Mouse (Mus musculus) colon, adult 2 months (tissue): Measurements from ENCODE around the gene Mpp1. TPM values are rescaled to one million over a fixed set of nuclear protein-coding genes. Genes with fewer than 3 reads are reported as not detected.

Experiments
- polyA plus RNA-seq: library from polyadenylated mRNA; depleted of rRNA; stranded (reverse); fragments of >200 nt; gene quantifications from 2 replicates; pipeline ENCODE4 v1.2.3, GENCODE M21; 2012; rRNA removed

Mpp1 gene
- polyA plus RNA-seq: 61.6 and 74.2 TPM in 2 replicates

GRCm38 (mm10) chrX:75130467-75131160 is at the start of gene Mpp1:
TSS of gene Mpp1 (minus strand) at chrX:75131016.

DNA sequence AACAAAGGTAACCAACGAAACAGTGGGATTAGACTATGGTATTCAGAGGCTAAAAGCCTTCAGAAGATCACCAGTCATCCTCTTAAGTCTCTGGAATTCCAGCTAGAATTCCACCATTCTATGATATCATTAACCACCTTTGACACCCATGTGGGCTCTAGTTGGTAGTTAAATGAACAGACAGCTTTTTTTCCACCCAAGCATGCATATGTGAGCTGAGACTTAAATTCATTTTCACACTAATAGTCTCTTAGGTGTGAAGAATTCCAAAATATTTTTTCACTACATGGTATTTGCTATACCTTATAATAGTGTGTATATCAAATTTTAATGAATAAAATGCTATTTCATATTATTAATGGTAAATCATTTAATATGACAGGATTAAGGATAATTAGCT is 32.9 kb upstream of the Mpp1 start, which contains the start of gene Smim9:
TSS of gene Smim9 (minus strand) at position 101 of the 400 bp plus-strand sequence.

DNA sequence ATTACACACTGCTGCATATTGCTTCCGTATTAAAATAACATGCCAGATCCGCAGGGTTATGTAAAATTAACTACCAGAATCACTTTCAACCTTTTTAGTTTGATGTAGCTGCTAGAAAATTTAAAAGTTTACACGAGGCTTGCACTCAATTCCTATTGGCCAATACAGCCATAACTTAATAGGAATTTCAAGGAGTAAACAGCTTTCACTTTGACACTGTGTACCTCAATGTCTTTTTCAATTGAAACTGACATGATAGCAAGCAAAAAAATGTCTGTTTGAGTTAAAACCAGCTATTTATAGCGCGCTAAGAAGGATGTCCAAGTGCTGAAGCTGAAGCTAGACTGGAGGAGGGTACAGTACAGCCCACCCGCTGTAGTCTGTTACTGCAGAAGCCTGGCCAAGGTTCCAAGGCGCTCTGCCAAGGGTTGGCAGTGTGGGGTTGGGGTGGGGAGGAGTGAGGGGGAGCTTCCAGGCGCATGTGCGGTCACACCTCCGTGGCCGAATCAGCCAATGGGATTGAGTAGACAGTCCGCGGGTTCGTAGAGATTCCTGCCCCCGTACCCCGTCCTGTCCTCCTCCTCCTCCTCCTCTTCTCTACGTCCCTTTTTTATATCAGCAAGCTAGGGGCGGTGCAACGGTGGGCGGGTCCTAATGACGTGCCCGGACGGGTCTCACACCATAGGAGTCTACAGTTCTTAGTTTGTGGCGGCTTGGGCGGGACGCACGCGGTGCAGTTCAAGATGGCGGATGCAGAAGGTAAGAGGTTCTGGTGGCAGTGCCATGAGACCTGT is 35.2 kb downstream of the Mpp1 start, which contains the start of gene Dkc1:
TSS of gene Dkc1 (plus strand) at position 486 of the 794 bp plus-strand sequence.

GRCm38 (mm10) chrX:75084774-75085508 is 45.9 kb downstream of the Mpp1 start, which contains the start of gene Gab3:
TSS of gene Gab3 (minus strand) at chrX:75085458.

Other genes with a start within 250 kb of the Mpp1 start
- 0.15 and 0.49 TPM in 2 replicates for gene Gab3, start 45.6 kb downstream of the Mpp1 start, polyA plus RNA-seq
- 4.4 and 7.3 TPM in 2 replicates for gene Dkc1, start 35.2 kb downstream of the Mpp1 start, polyA plus RNA-seq
- gene Smim9, start 32.8 kb upstream of the Mpp1 start, polyA plus RNA-seq: not detected in 2 replicates